Mouse (Mus musculus): ENCODE data around the gene Mief1. TPM values are rescaled to one million over a fixed set of nuclear protein-coding genes. Genes with fewer than 3 reads are reported as not detected.
A peak's percentile ranks its signal among the peaks of the same experiment; 100 is the strongest.

Mief1 gene
- polyA plus RNA-seq, 1 experiment = 16.7 TPM

- no peak overlapping the region for H3K4me3 ChIP-seq (ENCODE audit: low read depth, low read length)
- TF ChIP-seq CTCF (IDR thresholded peaks at IDR 0.05; ENCODE audit: extremely low read depth, insufficient read length, insufficient replicate concordance, low read depth, low read length) (no peak), POLR2A (IDR thresholded peaks at IDR 0.05; ENCODE audit: low read depth, low read length) (no peak; the same call in 1 of the 2 replicates)
- peaks cover 45% of the 10 kb centered on the region for H3K36me3 ChIP-seq (ENCODE audit: control insufficient read depth, insufficient read depth, low read length)
- peaks cover 35% of the 10 kb centered on the region for H3K4me1 ChIP-seq (ENCODE audit: control insufficient read depth, insufficient read depth, insufficient read length, low read length)
- WGBS = 37% methylated on average over 6 of the region's 6 CpGs
- H3K27ac ChIP-seq (ENCODE audit: insufficient read depth, low read depth, low read length) = peak overlapping the region; percentile 97
- H3K27me3 ChIP-seq (ENCODE audit: control insufficient read depth, insufficient read depth, low read length) = no peaks in the 10 kb centered on the region
Measured at GRCm38 (mm10) chr15:80250586-80250985, 16.8 kb downstream of the Mief1 start.

GRCm38 (mm10) chr15:80253530-80253929, 19.7 kb downstream of the Mief1 start:
- no peak overlapping the region for H3K4me3 ChIP-seq (ENCODE audit: low read depth, low read length)
- peak overlapping the region; percentile 99 for H3K27ac ChIP-seq (ENCODE audit: insufficient read depth, low read depth, low read length)
- H3K27me3 ChIP-seq (ENCODE audit: control insufficient read depth, insufficient read depth, low read length) = no peaks in the 10 kb centered on the region
- WGBS = 32% methylated on average over 2 of the region's 2 CpGs
- peaks cover 42% of the 10 kb centered on the region for H3K36me3 ChIP-seq (ENCODE audit: control insufficient read depth, insufficient read depth, low read length)
- no peak for TF ChIP-seq POLR2A (IDR thresholded peaks at IDR 0.05; ENCODE audit: low read depth, low read length)
- TF ChIP-seq CTCF (IDR thresholded peaks at IDR 0.05; ENCODE audit: extremely low read depth, insufficient read length, insufficient replicate concordance, low read depth, low read length) = no peak
- peaks cover 37% of the 10 kb centered on the region for H3K4me1 ChIP-seq (ENCODE audit: control insufficient read depth, insufficient read depth, insufficient read length, low read length)

- WGBS = 9% methylated on average over 6 of the region's 6 CpGs
- Histone ChIP-seq H3K27me3 (ENCODE audit: control insufficient read depth, insufficient read depth, low read length) (no peaks in the 10 kb centered on the region), H3K27ac (ENCODE audit: insufficient read depth, low read depth, low read length) (peak overlapping the region; percentile 99), H3K36me3 (ENCODE audit: control insufficient read depth, insufficient read depth, low read length) (peaks cover 35% of the 10 kb centered on the region), H3K4me1 (ENCODE audit: control insufficient read depth, insufficient read depth, insufficient read length, low read length) (peaks cover 37% of the 10 kb centered on the region), H3K4me3 (ENCODE audit: low read depth, low read length) (peak overlapping the region; percentile 66)
- no peak for TF ChIP-seq POLR2A (IDR thresholded peaks at IDR 0.05; ENCODE audit: low read depth, low read length)
- no peak for TF ChIP-seq CTCF (IDR thresholded peaks at IDR 0.05; ENCODE audit: extremely low read depth, insufficient read length, insufficient replicate concordance, low read depth, low read length)
Measured at GRCm38 (mm10) chr15:80254207-80254606, 20.4 kb downstream of the Mief1 start.

GRCm38 (mm10) chr15:80254847-80255645, 21.2 kb downstream of the Mief1 start, which contains the start of gene Atf4:
TSS of gene Atf4 (plus strand) at chr15:80255184.
- H3K4me3 ChIP-seq (ENCODE audit: low read depth, low read length) = peak within 1 kb of the TSS; percentile 84
- H3K27ac ChIP-seq (ENCODE audit: insufficient read depth, low read depth, low read length) = peak within 1 kb of the TSS; percentile 99
- TF ChIP-seq CTCF (IDR thresholded peaks at IDR 0.05; ENCODE audit: extremely low read depth, insufficient read length, insufficient replicate concordance, low read depth, low read length) = no peak
- peak; percentile 100 for TF ChIP-seq POLR2A (IDR thresholded peaks at IDR 0.05; ENCODE audit: low read depth, low read length)
- peaks cover 29% of the 10 kb centered on the region; the same call in 1 of the 2 replicates for H3K4me1 ChIP-seq (ENCODE audit: control insufficient read depth, insufficient read depth, insufficient read length, low read length)
- no peaks in the 10 kb centered on the region for H3K27me3 ChIP-seq (ENCODE audit: control insufficient read depth, insufficient read depth, low read length)
- WGBS = under 1% methylated on average over 62 of the region's 62 CpGs
- peaks cover 26% of the 10 kb centered on the region for H3K36me3 ChIP-seq (ENCODE audit: control insufficient read depth, insufficient read depth, low read length)

- peak overlapping the region; percentile 84 for H3K4me3 ChIP-seq (ENCODE audit: low read depth, low read length)
- WGBS = under 1% methylated on average over 51 of the region's 51 CpGs
- H3K27ac ChIP-seq (ENCODE audit: insufficient read depth, low read depth, low read length) = peak overlapping the region; percentile 96
- peaks cover 29% of the 10 kb centered on the region; the same call in 1 of the 2 replicates for H3K4me1 ChIP-seq (ENCODE audit: control insufficient read depth, insufficient read depth, insufficient read length, low read length)
- TF ChIP-seq CTCF (IDR thresholded peaks at IDR 0.05; ENCODE audit: extremely low read depth, insufficient read length, insufficient replicate concordance, low read depth, low read length) (no peak), POLR2A (IDR thresholded peaks at IDR 0.05; ENCODE audit: low read depth, low read length) (no peak; the same call in 1 of the 2 replicates)
- H3K36me3 ChIP-seq (ENCODE audit: control insufficient read depth, insufficient read depth, low read length) = peaks cover 26% of the 10 kb centered on the region
- no peaks in the 10 kb centered on the region for H3K27me3 ChIP-seq (ENCODE audit: control insufficient read depth, insufficient read depth, low read length)
Measured at GRCm38 (mm10) chr15:80255646-80256121, 21.9 kb downstream of the Mief1 start.

- Histone ChIP-seq H3K4me3 (ENCODE audit: low read depth, low read length) (peak overlapping the region; percentile 84), H3K27me3 (ENCODE audit: control insufficient read depth, insufficient read depth, low read length) (no peaks in the 10 kb centered on the region), H3K4me1 (ENCODE audit: control insufficient read depth, insufficient read depth, insufficient read length, low read length) (peaks cover 24% of the 10 kb centered on the region; the same call in 1 of the 2 replicates), H3K27ac (ENCODE audit: insufficient read depth, low read depth, low read length) (peak overlapping the region; percentile 83), H3K36me3 (ENCODE audit: control insufficient read depth, insufficient read depth, low read length) (peaks cover 25% of the 10 kb centered on the region)
- TF ChIP-seq CTCF (IDR thresholded peaks at IDR 0.05; ENCODE audit: extremely low read depth, insufficient read length, insufficient replicate concordance, low read depth, low read length) (no peak), POLR2A (IDR thresholded peaks at IDR 0.05; ENCODE audit: low read depth, low read length) (no peak)
- 2% methylated on average over 16 of the region's 16 CpGs for WGBS
Measured at GRCm38 (mm10) chr15:80256242-80256641, 22.4 kb downstream of the Mief1 start.
